Mouse (Mus musculus) MEL (cell line): ENCODE measurements at regions not wholly inside any gene's neighbourhood (a gene's known extent, or its start where the extent isn't known, plus 50 kb on each side); places are given as distances from the start of the nearest gene placed in this dataset.

Experiments
- DNase-seq: peaks from one replicate; pipeline ENCODE4 v3.0.0; 2011; ENCODE audit warnings: low read depth, low spot score
- H3K27ac ChIP-seq: 2 replicates; pipeline ENCODE4 v1.5.1; 2012; ENCODE audit warnings: low read depth, mild to moderate bottlenecking, control low read depth, low read length, moderate library complexity; ENCODE audit not compliant: control insufficient read depth
- H3K27me3 ChIP-seq, 2 experiments: fragments of 150-350 bp in 1 of 2; sonication (generic) in 1 of 2; 2 replicates each; pipeline ENCODE4 v1.6.1; 2012; ENCODE audit warnings: low read length in 2 of 2, mild to moderate bottlenecking in 2 of 2, improper control_type of control experiment in 1 of 2, moderate library complexity in 1 of 2; ENCODE audit not compliant: insufficient read depth in 2 of 2, control insufficient read depth in 1 of 2
- H3K36me3 ChIP-seq, 2 experiments: 2 replicates each; pipeline ENCODE4 v1.6.1; 2012 to 2014; ENCODE audit warnings: low read length in 2 of 2, improper control_type of control experiment in 1 of 2, inconsistent platforms in 1 of 2, mild to moderate bottlenecking in 1 of 2; ENCODE audit not compliant: insufficient read depth in 2 of 2, control insufficient read depth in 1 of 2
- H3K4me1 ChIP-seq, 2 experiments: fragments of 150-350 bp in 1 of 2; sonication (generic) in 1 of 2; 2 replicates each; pipeline ENCODE4 v1.6.1; 2012; ENCODE audit warnings: low read length in 2 of 2, improper control_type of control experiment in 1 of 2, mild to moderate bottlenecking in 1 of 2; ENCODE audit not compliant: insufficient read depth in 2 of 2, control insufficient read depth in 1 of 2
- H3K4me3 ChIP-seq, 2 experiments: fragments of 150-350 bp in 1 of 2; sonication (generic) in 1 of 2; 2 replicates each; pipeline ENCODE4 v1.5.1; 2012; ENCODE audit warnings: low read depth in 2 of 2, low read length in 2 of 2, mild to moderate bottlenecking in 2 of 2, moderate library complexity in 2 of 2, control low read depth in 1 of 2, improper control_type of control experiment in 1 of 2; ENCODE audit not compliant: control insufficient read depth in 1 of 2, insufficient read depth in 1 of 2
- H3K79me2 ChIP-seq: 2 replicates; pipeline ENCODE4 v1.6.1; 2012; ENCODE audit warnings: mild to moderate bottlenecking, low read length, moderate library complexity; ENCODE audit not compliant: control insufficient read depth, poor library complexity, insufficient read depth
- H3K9ac ChIP-seq: 2 replicates; pipeline ENCODE4 v1.6.1; 2012; ENCODE audit warnings: low read depth, mild to moderate bottlenecking, control low read depth, low read length, moderate library complexity; ENCODE audit not compliant: control insufficient read depth, poor library complexity, severe bottlenecking
- H3K9me3 ChIP-seq: fragments of 150-350 bp; sonication (generic); replicated peaks from 2 replicates; pipeline ENCODE4 v1.6.1; 2012; ENCODE audit warnings: mild to moderate bottlenecking, low read length, improper control_type of control experiment, moderate library complexity; ENCODE audit not compliant: insufficient read depth
- BHLHE40 ChIP-seq: IDR thresholded peaks from 2 replicates; pipeline ENCODE4 v1.6.1; 2012; ENCODE audit warnings: low read depth, mild to moderate bottlenecking, inconsistent platforms, low read length, improper control_type of control experiment, borderline replicate concordance
- CHD1 ChIP-seq: IDR thresholded peaks from 2 replicates; pipeline ENCODE4 v1.6.1; 2012; ENCODE audit warnings: low read depth, mild to moderate bottlenecking, inconsistent platforms, low read length, improper control_type of control experiment
- CHD2 ChIP-seq: IDR thresholded peaks from 2 replicates; pipeline ENCODE4 v1.6.1; 2011; ENCODE audit warnings: low read length, improper control_type of control experiment
- E2F4 ChIP-seq: IDR thresholded peaks from 2 replicates; pipeline ENCODE4 v1.6.1; 2011; ENCODE audit warnings: low read depth, low read length, improper control_type of control experiment, borderline replicate concordance
- ELF1 ChIP-seq: IDR thresholded peaks from 2 replicates; pipeline ENCODE4 v1.6.1; 2014; ENCODE audit warnings: low read depth, mild to moderate bottlenecking, inconsistent platforms, low read length, improper control_type of control experiment, moderate library complexity
- EP300 ChIP-seq, 2 experiments: IDR thresholded peaks; 2 replicates each; pipeline ENCODE4 v1.6.1; 2011; ENCODE audit warnings: improper control_type of control experiment in 2 of 2, low read length in 2 of 2, low read depth in 1 of 2, mild to moderate bottlenecking in 1 of 2
- ETS1 ChIP-seq: IDR thresholded peaks from 2 replicates; pipeline ENCODE4 v1.6.1; 2012; ENCODE audit warnings: low read depth, mild to moderate bottlenecking, inconsistent platforms, low read length, improper control_type of control experiment, moderate library complexity
- GABPA ChIP-seq: IDR thresholded peaks from 2 replicates; pipeline ENCODE4 v1.6.1; 2012; ENCODE audit warnings: low read depth, mild to moderate bottlenecking, inconsistent platforms, low read length, improper control_type of control experiment, moderate library complexity
- GATA1 ChIP-seq: IDR thresholded peaks from 2 replicates; pipeline ENCODE4 v1.6.1; 2011; ENCODE audit warnings: low read depth, low read length, improper control_type of control experiment
- HCFC1 ChIP-seq: IDR thresholded peaks from 2 replicates; pipeline ENCODE4 v1.6.1; 2012; ENCODE audit warnings: low read depth, mild to moderate bottlenecking, inconsistent platforms, low read length, improper control_type of control experiment, moderate library complexity
- JUND ChIP-seq: IDR thresholded peaks from 2 replicates; pipeline ENCODE4 v1.6.1; 2011; ENCODE audit warnings: low read depth, mild to moderate bottlenecking, improper control_type of control experiment, low read length
- KAT2A ChIP-seq: conservative IDR thresholded peaks from 2 replicates; pipeline ENCODE4 v1.6.1; 2012; ENCODE audit warnings: low read depth, low read length, improper control_type of control experiment, inconsistent platforms
- MAFK ChIP-seq: IDR thresholded peaks from 2 replicates; pipeline ENCODE4 v1.6.1; 2011; ENCODE audit warnings: low read depth, mild to moderate bottlenecking, low read length, improper control_type of control experiment, borderline replicate concordance
- MAX ChIP-seq: IDR thresholded peaks from 2 replicates; pipeline ENCODE4 v1.6.1; 2011; ENCODE audit warnings: low read length, improper control_type of control experiment
- MEF2A ChIP-seq: IDR thresholded peaks from 2 replicates; pipeline ENCODE4 v1.6.1; 2014; ENCODE audit warnings: low read depth, mild to moderate bottlenecking, inconsistent platforms, low read length, improper control_type of control experiment; ENCODE audit not compliant: poor library complexity, insufficient replicate concordance, severe bottlenecking; ENCODE audit errors: extremely low read depth
- MXI1 ChIP-seq: IDR thresholded peaks from 2 replicates; pipeline ENCODE4 v1.6.1; 2011; ENCODE audit warnings: mild to moderate bottlenecking, low read depth, low read length, improper control_type of control experiment
- MYB ChIP-seq: IDR thresholded peaks from 2 replicates; pipeline ENCODE4 v1.6.1; 2011; ENCODE audit warnings: mild to moderate bottlenecking, low read depth, low read length, improper control_type of control experiment
- NELFE ChIP-seq: IDR thresholded peaks from 2 replicates; pipeline ENCODE4 v1.6.1; 2011; ENCODE audit warnings: low read depth, low read length, improper control_type of control experiment
- NRF1 ChIP-seq: IDR thresholded peaks from 2 replicates; pipeline ENCODE4 v1.6.1; 2014; ENCODE audit warnings: low read depth, mild to moderate bottlenecking, inconsistent platforms, low read length, improper control_type of control experiment, moderate library complexity; ENCODE audit not compliant: poor library complexity, insufficient read depth, severe bottlenecking
- POLR2A ChIP-seq, 2 experiments: IDR thresholded peaks; 2 replicates each; pipeline ENCODE4 v1.6.1; 2011 to 2012; ENCODE audit warnings: low read length in 2 of 2, mild to moderate bottlenecking in 2 of 2, control low read depth in 1 of 2, improper control_type of control experiment in 1 of 2, low read depth in 1 of 2, moderate library complexity in 1 of 2; ENCODE audit not compliant: control insufficient read depth in 1 of 2, insufficient read depth in 1 of 2, poor library complexity in 1 of 2
- RAD21 ChIP-seq: IDR thresholded peaks from 2 replicates; pipeline ENCODE4 v1.6.1; 2011; ENCODE audit warnings: mild to moderate bottlenecking, low read depth, low read length, improper control_type of control experiment
- RCOR1 ChIP-seq: IDR thresholded peaks from 2 replicates; pipeline ENCODE4 v1.6.1; 2012; ENCODE audit warnings: low read depth, mild to moderate bottlenecking, inconsistent platforms, low read length, improper control_type of control experiment
- SIN3A ChIP-seq: IDR thresholded peaks from 2 replicates; pipeline ENCODE4 v1.6.1; 2012; ENCODE audit warnings: low read length, improper control_type of control experiment, inconsistent platforms
- SMC3 ChIP-seq: IDR thresholded peaks from 2 replicates; pipeline ENCODE4 v1.6.1; 2011; ENCODE audit warnings: low read depth, low read length, improper control_type of control experiment
- TAL1 ChIP-seq: IDR thresholded peaks from 2 replicates; pipeline ENCODE4 v1.6.1; 2012; ENCODE audit warnings: mild to moderate bottlenecking, inconsistent platforms, low read length, moderate library complexity, mixed read lengths
- TBP ChIP-seq: IDR thresholded peaks from 2 replicates; pipeline ENCODE4 v1.8.0; 2011; ENCODE audit warnings: low read depth, low read length, improper control_type of control experiment
- UBTF ChIP-seq: IDR thresholded peaks from 2 replicates; pipeline ENCODE4 v1.6.1; 2012; ENCODE audit warnings: low read depth, mild to moderate bottlenecking, inconsistent platforms, low read length, improper control_type of control experiment, moderate library complexity, borderline replicate concordance; ENCODE audit not compliant: insufficient read depth
- USF1 ChIP-seq: IDR thresholded peaks from 2 replicates; pipeline ENCODE4 v1.6.1; 2014; ENCODE audit warnings: low read depth, mild to moderate bottlenecking, inconsistent platforms, low read length, improper control_type of control experiment, moderate library complexity
- ZC3H11A ChIP-seq: IDR thresholded peaks from 2 replicates; pipeline ENCODE4 v1.6.1; 2012; ENCODE audit warnings: low read depth, mild to moderate bottlenecking, inconsistent platforms, low read length, improper control_type of control experiment
- ZKSCAN1 ChIP-seq: IDR thresholded peaks from 2 replicates; pipeline ENCODE4 v1.6.1; 2012; ENCODE audit warnings: low read depth, mild to moderate bottlenecking, inconsistent platforms, low read length, improper control_type of control experiment, moderate library complexity
- ZMIZ1 ChIP-seq: IDR thresholded peaks from 2 replicates; pipeline ENCODE4 v1.6.1; 2012; ENCODE audit warnings: low read depth, mild to moderate bottlenecking, inconsistent platforms, low read length, improper control_type of control experiment, moderate library complexity
- ZNF384 ChIP-seq: IDR thresholded peaks from 2 replicates; pipeline ENCODE4 v1.6.1; 2012; ENCODE audit warnings: low read depth, mild to moderate bottlenecking, inconsistent platforms, low read length, improper control_type of control experiment

- no peaks in the 10 kb centered on the region for H3K9me3 ChIP-seq
- TF ChIP-seq MAX = no peak
- TF ChIP-seq ELF1 = peak; percentile 30; the same call in 1 of the 2 replicates
Measured at GRCm38 (mm10) chr15:86585716-86586115, 371.5 kb downstream of the Tbc1d22a start.

GRCm38 (mm10) chr15:86587209-86587608 lies 372.9 kb downstream of the Tbc1d22a start:
- Histone ChIP-seq H3K9me3 (no peaks in the 10 kb centered on the region), H3K27ac (peak overlapping the region; percentile 74)
- peak; percentile 12 for DNase-seq
- TF ChIP-seq MYB (no peak), MAFK (no peak), ZMIZ1 (no peak), ETS1 (0 out of 2 replicates have a peak, but pooled peaks have one; percentile 23), NELFE (no peak), USF1 (no peak), CHD2 (no peak), SMC3 (no peak), E2F4 (no peak), POLR2A (IDR thresholded peaks at IDR 0.05; ENCODE audit: control insufficient read depth in 1 of 2, insufficient read depth in 1 of 2, low read depth in 1 of 2, low read length in 2 of 2, poor library complexity in 1 of 2) (no peak), ZC3H11A (no peak), SIN3A (no peak), JUND (no peak), TAL1 (no peak; the same call in 1 of the 2 replicates), TBP (no peak), ELF1 (no peak), CHD1 (no peak), NRF1 (no peak), KAT2A (no peak), RAD21 (no peak), GABPA (no peak), EP300 (IDR thresholded peaks at IDR 0.05; ENCODE audit: low read depth in 1 of 2, low read length in 2 of 2) (peak; percentile 9 to 70; a peak in 3 of 4 replicates), RCOR1 (no peak), MAX (peak; percentile 13; the same call in 1 of the 2 replicates), UBTF (no peak), BHLHE40 (no peak), MEF2A (no peak), ZNF384 (no peak), MXI1 (no peak), HCFC1 (no peak), GATA1 (0 out of 2 replicates have a peak, but pooled peaks have one; percentile 7), ZKSCAN1 (no peak)

More at GRCm38 (mm10) chr15:86585716-86586115, 371.5 kb downstream of the Tbc1d22a start:
- Histone ChIP-seq H3K79me2 (no peaks in the 10 kb centered on the region), H3K36me3 (no peaks in the 10 kb centered on the region), H3K27me3 (no peaks in the 10 kb centered on the region), H3K4me1 (no peaks in the 10 kb centered on the region), H3K9ac (no peak overlapping the region), H3K4me3 (no peak overlapping the region), H3K27ac (no peak overlapping the region)
- DNase-seq = peak; percentile 10

More at GRCm38 (mm10) chr15:86587209-86587608, 372.9 kb downstream of the Tbc1d22a start:
- Histone ChIP-seq H3K27me3 (no peaks in the 10 kb centered on the region), H3K79me2 (no peaks in the 10 kb centered on the region), H3K36me3 (no peaks in the 10 kb centered on the region), H3K4me3 (no peak overlapping the region), H3K9ac (no peak overlapping the region), H3K4me1 (no peaks in the 10 kb centered on the region)
